Mouse (Mus musculus) limb, embryonic 11.5 days (tissue): ENCODE measurements at regions not wholly inside any gene's neighbourhood (a gene's known extent, or its start where the extent isn't known, plus 50 kb on each side); places are given as distances from the start of the nearest gene placed in this dataset.
A peak's percentile ranks its signal among the peaks of the same experiment; 100 is the strongest.

Experiments
- ATAC-seq: fragments of 200-750 bp; cut with Nextera tagmentation; 2 replicates; pipeline ENCODE4 v1.8.0; 2017; ENCODE audit warnings: low read depth; ENCODE audit not compliant: insufficient number of reproducible peaks, low FRiP score, low TSS enrichment
- DNase-seq: peaks from one replicate; pipeline ENCODE4 v3.0.0-alpha.2; 2015; ENCODE audit warnings: low spot score
- H3K27ac ChIP-seq: fragments of 300-500 bp; sonication (generic); replicated peaks from 2 replicates; pipeline ENCODE4 v1.5.1; 2014; ENCODE audit warnings: low read depth, mild to moderate bottlenecking, low read length
- H3K27me3 ChIP-seq: fragments of 300-500 bp; sonication (generic); 2 replicates; pipeline ENCODE4 v1.6.1; 2014; ENCODE audit warnings: mild to moderate bottlenecking, low read length, mixed read lengths; ENCODE audit not compliant: control insufficient read depth, insufficient read depth
- H3K36me3 ChIP-seq: fragments of 300-500 bp; sonication (generic); 2 replicates; pipeline ENCODE4 v1.6.1; 2014; ENCODE audit warnings: mild to moderate bottlenecking, low read length, moderate library complexity, mixed read lengths; ENCODE audit not compliant: control insufficient read depth, insufficient read depth
- H3K4me1 ChIP-seq: fragments of 300-500 bp; sonication (generic); 2 replicates; pipeline ENCODE4 v1.6.1; 2014; ENCODE audit warnings: low read length, mixed read lengths; ENCODE audit not compliant: control insufficient read depth, insufficient read depth
- H3K4me2 ChIP-seq: fragments of 300-500 bp; sonication (generic); 2 replicates; pipeline ENCODE4 v1.6.1; 2014; ENCODE audit warnings: low read depth, mild to moderate bottlenecking, moderate library complexity; ENCODE audit not compliant: severe bottlenecking
- H3K4me3 ChIP-seq: fragments of 300-500 bp; sonication (generic); 2 replicates; pipeline ENCODE4 v1.5.1; 2014; ENCODE audit warnings: low read depth, low read length
- H3K9ac ChIP-seq: fragments of 300-500 bp; sonication (generic); 2 replicates; pipeline ENCODE4 v1.6.1; 2014; ENCODE audit warnings: mild to moderate bottlenecking, low read length
- H3K9me3 ChIP-seq: fragments of 300-500 bp; sonication (generic); 2 replicates; pipeline ENCODE4 v1.6.1; 2016; ENCODE audit warnings: low read length; ENCODE audit not compliant: control insufficient read depth
- WGBS: fragments of 180-500 bp; shearing (Covaris S2); extraction: QIAGEN DNeasy Blood & Tissue Kit; methylation state at CpG from one replicate; pipeline ENCODE4 v1.1.7; 2014; 5-methylcytosine and 5-hydroxymethylcytosine counted together

DNA sequence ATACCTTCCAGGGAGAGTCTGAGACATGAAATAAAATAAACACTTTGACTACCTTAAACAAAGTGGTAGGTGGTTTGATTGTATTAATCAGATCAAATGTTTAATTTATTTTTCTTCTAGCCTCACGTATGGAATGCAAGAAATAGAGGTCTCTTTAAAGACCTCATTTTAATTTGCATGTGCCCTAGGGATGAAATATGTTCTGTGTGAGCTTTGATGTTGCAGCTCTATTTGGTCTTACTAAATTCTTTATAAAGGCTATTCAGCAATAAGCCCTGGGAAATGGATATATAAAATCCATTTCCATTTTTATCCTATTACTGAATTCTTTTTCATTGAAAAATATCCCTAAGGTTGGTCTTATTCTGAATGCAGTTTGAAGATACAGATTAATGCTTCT, 422.7 kb downstream of the Fat4 start:
- ATAC-seq: no peak
- H3K9me3 ChIP-seq: no peaks in the 10 kb centered on the region

DNA sequence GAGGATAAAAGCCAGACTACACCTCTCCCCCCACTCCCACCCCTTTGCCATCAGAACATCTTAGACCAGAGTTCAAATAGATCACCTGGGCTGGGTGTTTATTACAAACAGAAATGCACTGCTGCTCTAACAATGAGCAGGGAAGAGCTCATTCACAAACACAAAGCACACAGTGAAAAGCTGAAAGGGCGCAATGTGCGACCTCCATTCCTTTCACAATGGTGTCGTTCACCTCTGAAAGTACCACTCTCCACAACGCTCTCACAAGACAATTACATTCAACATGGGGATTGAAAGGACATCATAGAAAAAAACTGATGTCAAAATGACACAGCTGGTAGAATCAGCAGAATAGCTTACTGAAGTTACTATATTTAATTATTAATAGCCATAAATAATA, 426.8 kb downstream of the Fat4 start:
- DNase-seq (no peak), ATAC-seq (no peak)
- H3K4me3 ChIP-seq: no peak overlapping the region
- H3K4me2 ChIP-seq: no peak overlapping the region
- H3K9ac ChIP-seq: no peak overlapping the region
- no peak overlapping the region for H3K27ac ChIP-seq
- H3K36me3 ChIP-seq: no peaks in the 10 kb centered on the region
- WGBS: 85% methylated on average over 4 of the region's 4 CpGs
- H3K27me3 ChIP-seq: no peaks in the 10 kb centered on the region
- no peaks in the 10 kb centered on the region for H3K4me1 ChIP-seq
- no peaks in the 10 kb centered on the region for H3K9me3 ChIP-seq

More for the DNA sequence above, 422.7 kb downstream of the Fat4 start:
- Histone ChIP-seq H3K36me3 (no peaks in the 10 kb centered on the region), H3K27me3 (no peaks in the 10 kb centered on the region), H3K4me3 (no peak overlapping the region), H3K4me1 (no peaks in the 10 kb centered on the region), H3K9ac (no peak overlapping the region), H3K4me2 (no peak overlapping the region), H3K27ac (no peak overlapping the region)
- WGBS: 72% methylated on average over 1 of the region's 1 CpGs
- no peak for DNase-seq

DNA sequence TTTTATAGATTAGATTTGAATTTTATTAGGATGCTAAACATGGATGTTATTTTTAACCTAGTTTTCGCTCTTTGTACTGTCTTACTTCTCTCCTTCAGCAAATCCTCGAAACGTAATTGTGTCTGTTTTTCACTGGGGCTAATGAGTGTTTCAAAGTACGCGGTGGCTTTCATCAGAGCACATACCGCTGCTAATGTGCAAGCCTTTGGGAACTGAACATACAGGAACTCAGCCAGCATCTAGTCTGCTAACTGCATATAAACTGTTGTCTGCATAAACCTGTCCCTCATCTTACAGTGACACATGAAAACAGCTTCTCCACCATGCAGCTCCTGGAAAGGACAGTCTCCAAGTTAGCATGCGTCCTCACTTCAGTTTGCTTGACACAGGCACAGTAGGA, 434.1 kb downstream of the Fat4 start:
- Histone ChIP-seq H3K4me1 (0 out of 2 replicates have a peak, but pooled peaks cover 5% of the 10 kb centered on the region), H3K4me3 (no peak overlapping the region), H3K9ac (no peak overlapping the region), H3K36me3 (no peaks in the 10 kb centered on the region), H3K4me2 (no peak overlapping the region), H3K27ac (no peak overlapping the region), H3K9me3 (no peaks in the 10 kb centered on the region), H3K27me3 (no peaks in the 10 kb centered on the region)
- DNase-seq: no peak
- WGBS: 73% methylated on average over 7 of the region's 7 CpGs
- ATAC-seq: no peak

DNA sequence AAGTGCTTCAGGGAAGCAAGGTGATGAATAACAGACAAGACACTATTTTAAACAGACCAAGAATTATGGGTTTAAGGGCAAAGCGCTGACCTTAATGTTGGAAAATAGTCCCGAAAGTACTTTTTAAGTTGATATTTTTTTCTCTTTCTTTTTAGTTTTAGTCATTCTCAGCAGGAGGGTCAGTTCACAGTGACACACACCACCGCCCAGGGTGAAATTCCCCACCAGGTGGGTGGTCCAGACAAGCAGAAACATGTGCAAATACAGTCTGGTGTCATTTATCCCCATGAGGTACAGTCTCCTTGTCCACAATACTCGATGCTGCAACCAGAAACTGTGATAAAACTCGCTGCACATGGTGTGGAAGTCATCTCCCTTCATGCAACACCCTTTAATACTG, 435.5 kb downstream of the Fat4 start:
- Histone ChIP-seq H3K9ac (no peak overlapping the region), H3K36me3 (no peaks in the 10 kb centered on the region), H3K9me3 (no peaks in the 10 kb centered on the region), H3K4me2 (no peak overlapping the region), H3K4me3 (no peak overlapping the region), H3K27ac (no peak overlapping the region), H3K27me3 (no peaks in the 10 kb centered on the region), H3K4me1 (0 out of 2 replicates have a peak, but pooled peaks cover 5% of the 10 kb centered on the region)
- ATAC-seq: peak; percentile 62; the same call in 1 of the 2 replicates
- DNase-seq: peak; percentile 60
- WGBS: 40% methylated on average over 5 of the region's 5 CpGs

DNA sequence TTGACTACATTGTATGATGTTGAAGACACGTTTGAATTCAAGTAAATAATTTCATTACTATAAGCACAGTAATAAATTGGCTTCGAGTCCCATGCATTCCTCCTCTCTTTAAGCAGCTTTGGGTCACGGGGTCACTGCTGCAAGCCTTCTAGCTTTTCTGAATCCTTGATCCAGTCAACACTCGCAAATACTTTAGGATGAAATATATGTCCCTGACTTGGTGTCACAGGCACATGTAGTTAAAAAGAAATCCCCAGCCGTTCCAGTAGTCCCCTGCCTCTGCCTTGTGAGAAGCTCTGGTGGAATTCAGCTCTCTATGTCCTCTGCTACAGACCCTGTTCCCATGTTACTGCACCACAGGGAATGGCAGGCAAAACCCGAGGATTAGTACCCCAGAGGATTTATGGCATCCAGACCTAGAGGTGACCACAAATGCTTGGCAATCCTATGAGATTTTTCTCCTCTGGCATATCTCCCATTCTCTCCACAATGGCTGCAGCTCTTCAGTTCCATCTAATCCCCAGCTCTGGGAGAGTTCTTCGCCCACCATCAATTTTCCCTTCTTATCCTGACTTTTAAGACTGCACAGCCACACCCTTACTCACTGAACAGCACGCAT, 449.0 kb downstream of the Fat4 start:
- 31% methylated on average over 8 of the region's 8 CpGs for WGBS
- Histone ChIP-seq H3K36me3 (no peaks in the 10 kb centered on the region), H3K4me2 (no peak overlapping the region), H3K27ac (no peak overlapping the region), H3K27me3 (no peaks in the 10 kb centered on the region), H3K9me3 (no peaks in the 10 kb centered on the region), H3K4me1 (no peaks in the 10 kb centered on the region; the same call in 1 of the 2 replicates), H3K4me3 (no peak overlapping the region), H3K9ac (no peak overlapping the region)
- ATAC-seq: no peak
- DNase-seq: peak; percentile 27

DNA sequence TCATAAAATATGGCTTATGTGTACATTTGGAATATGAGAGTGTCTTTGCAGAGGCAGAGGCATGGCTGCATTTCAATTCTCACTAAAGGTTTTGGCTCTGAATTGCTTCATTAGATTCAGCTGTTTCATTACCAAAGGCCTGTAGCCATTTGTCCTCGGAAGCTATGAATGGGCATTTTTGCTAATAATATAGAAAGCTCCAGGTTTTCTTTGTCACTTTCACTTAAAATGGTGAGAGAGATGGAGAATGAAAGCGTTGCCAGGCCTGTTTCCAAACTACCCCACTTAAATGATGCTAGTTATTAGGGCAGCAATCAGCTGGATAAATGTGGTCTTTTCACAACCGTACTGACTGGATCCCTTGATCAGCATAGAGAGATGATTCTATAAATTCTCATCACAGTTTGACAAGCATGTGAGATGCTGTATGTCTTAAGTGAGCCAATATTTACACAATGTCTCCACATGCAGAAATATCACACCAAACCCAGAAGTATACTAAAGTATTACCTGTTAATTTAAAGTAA, 454.5 kb downstream of the Fat4 start:
- H3K4me1 ChIP-seq: no peaks in the 10 kb centered on the region
- no peak for ATAC-seq
- no peak for DNase-seq
- no peaks in the 10 kb centered on the region for H3K9me3 ChIP-seq
- H3K4me2 ChIP-seq: no peak overlapping the region
- no peaks in the 10 kb centered on the region for H3K36me3 ChIP-seq
- no peak overlapping the region for H3K9ac ChIP-seq
- no peaks in the 10 kb centered on the region for H3K27me3 ChIP-seq
- no peak overlapping the region for H3K4me3 ChIP-seq
- 72% methylated on average over 3 of the region's 3 CpGs for WGBS
- no peak overlapping the region for H3K27ac ChIP-seq

DNA sequence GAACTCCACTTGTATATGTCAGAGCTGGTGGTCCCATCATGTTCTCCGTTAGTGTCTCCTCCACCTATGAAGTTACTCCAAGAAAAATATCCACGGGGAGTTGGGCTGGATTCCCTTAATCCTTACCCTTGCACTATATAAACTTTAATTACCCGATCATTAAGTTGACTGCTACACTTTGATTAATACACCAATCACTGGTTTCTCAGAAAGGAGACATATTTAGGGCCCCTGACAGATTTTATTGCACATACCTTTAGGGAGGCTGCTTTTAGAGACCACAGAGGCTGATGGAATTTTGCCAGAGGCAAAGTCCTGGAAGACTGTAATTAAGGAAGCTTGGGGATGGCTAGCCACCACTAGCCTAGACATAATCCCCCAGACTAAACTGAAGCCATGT, 457.3 kb downstream of the Fat4 start:
- no peaks in the 10 kb centered on the region for H3K9me3 ChIP-seq
- ATAC-seq: 0 out of 2 replicates have a peak, but pooled peaks have one; percentile 44
- H3K36me3 ChIP-seq: no peaks in the 10 kb centered on the region
- no peak overlapping the region for H3K4me2 ChIP-seq
- H3K27me3 ChIP-seq: no peaks in the 10 kb centered on the region
- no peak overlapping the region for H3K4me3 ChIP-seq
- H3K9ac ChIP-seq: no peak overlapping the region
- WGBS: 19% methylated on average over 3 of the region's 3 CpGs
- DNase-seq: peak; percentile 37
- H3K27ac ChIP-seq: no peak overlapping the region
- no peaks in the 10 kb centered on the region for H3K4me1 ChIP-seq

DNA sequence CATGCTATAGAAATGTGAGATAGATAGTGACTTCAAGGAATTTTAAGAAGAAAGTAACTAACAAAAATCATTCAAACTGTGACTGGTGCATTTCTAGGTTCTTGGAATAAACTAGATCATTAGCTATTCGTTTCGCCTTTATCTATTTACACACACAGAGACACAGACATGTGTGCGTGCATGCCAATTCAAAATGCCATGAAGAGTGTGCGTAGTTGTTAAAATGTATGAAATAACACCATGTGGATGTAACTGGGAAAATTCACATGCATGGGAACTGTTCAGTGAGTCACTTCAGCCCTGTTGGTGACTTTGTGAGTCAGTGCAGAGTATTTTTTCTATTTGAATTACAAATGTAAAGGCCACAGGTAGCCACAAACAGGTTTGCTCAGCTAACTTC, 460.8 kb downstream of the Fat4 start:
- Histone ChIP-seq H3K4me1 (no peaks in the 10 kb centered on the region), H3K9ac (no peak overlapping the region), H3K9me3 (no peaks in the 10 kb centered on the region), H3K4me2 (no peak overlapping the region), H3K27me3 (no peaks in the 10 kb centered on the region), H3K4me3 (no peak overlapping the region), H3K36me3 (no peaks in the 10 kb centered on the region), H3K27ac (no peak overlapping the region)
- no peak for ATAC-seq
- 94% methylated on average over 4 of the region's 4 CpGs for WGBS
- DNase-seq: no peak

DNA sequence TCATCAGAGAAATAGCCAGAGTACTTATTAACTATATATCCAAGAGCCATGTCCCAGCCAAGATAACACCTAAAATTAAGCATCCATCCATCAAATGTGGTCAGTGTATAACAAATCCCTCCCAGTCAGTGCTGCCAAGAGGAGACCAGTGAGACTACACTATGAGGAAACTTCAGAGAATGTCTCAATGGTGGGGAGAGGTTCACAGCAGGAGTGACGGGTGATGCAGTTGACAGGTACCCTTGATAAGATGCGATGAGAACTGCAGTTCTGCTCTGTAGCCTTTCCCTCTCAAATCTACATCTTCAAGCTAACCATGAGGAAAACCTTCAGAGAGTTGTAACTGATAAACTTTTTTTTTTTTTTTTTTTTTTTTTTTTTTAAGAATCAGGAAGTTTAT, 470.3 kb downstream of the Fat4 start:
- H3K9me3 ChIP-seq: no peaks in the 10 kb centered on the region
- H3K4me3 ChIP-seq: no peak overlapping the region
- no peak overlapping the region for H3K4me2 ChIP-seq
- no peak for DNase-seq
- H3K27me3 ChIP-seq: no peaks in the 10 kb centered on the region
- WGBS: 73% methylated on average over 2 of the region's 2 CpGs
- H3K27ac ChIP-seq: no peak overlapping the region
- ATAC-seq: no peak
- no peaks in the 10 kb centered on the region for H3K4me1 ChIP-seq
- no peaks in the 10 kb centered on the region for H3K36me3 ChIP-seq
- H3K9ac ChIP-seq: no peak overlapping the region
